Mouse (Mus musculus) midbrain, embryonic 11.5 days (tissue): ENCODE results near the gene Emc9. TPM values are rescaled to one million over a fixed set of nuclear protein-coding genes. Genes with fewer than 3 reads are reported as not detected.

Source experiments
- ATAC-seq: fragments of 200-750 bp; cut with Nextera tagmentation; 2 replicates; pipeline ENCODE4 v1.8.0; 2017; ENCODE audit warnings: moderate TSS enrichment, moderate library complexity; ENCODE audit not compliant: low FRiP score
- DNase-seq: peaks from one replicate; pipeline ENCODE4 v3.0.0; 2015; ENCODE audit warnings: low spot score; ENCODE audit errors: missing footprints
- H3K27ac ChIP-seq: fragments of 300-500 bp; sonication (generic); 2 replicates; pipeline ENCODE4 v1.5.1; 2014; ENCODE audit warnings: low read depth, low read length
- H3K27me3 ChIP-seq: fragments of 300-500 bp; sonication (generic); 2 replicates; pipeline ENCODE4 v1.6.1; 2014; ENCODE audit warnings: mild to moderate bottlenecking, low read length, moderate library complexity, mixed read lengths; ENCODE audit not compliant: control insufficient read depth, insufficient read depth
- H3K36me3 ChIP-seq: fragments of 300-500 bp; sonication (generic); 2 replicates; pipeline ENCODE4 v1.6.1; 2014; ENCODE audit warnings: mild to moderate bottlenecking, low read length, moderate library complexity, mixed read lengths; ENCODE audit not compliant: control insufficient read depth, insufficient read depth
- H3K4me1 ChIP-seq: fragments of 300-500 bp; sonication (generic); 2 replicates; pipeline ENCODE4 v1.6.1; 2014; ENCODE audit warnings: low read length; ENCODE audit not compliant: control insufficient read depth, insufficient read depth
- H3K4me2 ChIP-seq: fragments of 300-500 bp; sonication (generic); 2 replicates; pipeline ENCODE4 v1.6.1; 2014; ENCODE audit warnings: mild to moderate bottlenecking, moderate library complexity
- H3K4me3 ChIP-seq: fragments of 300-500 bp; sonication (generic); 2 replicates; pipeline ENCODE4 v1.5.1; 2014; ENCODE audit warnings: low read depth, low read length
- H3K9ac ChIP-seq: fragments of 300-500 bp; sonication (generic); 2 replicates; pipeline ENCODE4 v1.6.1; 2014; ENCODE audit warnings: low read length
- H3K9me3 ChIP-seq: fragments of 300-500 bp; sonication (generic); 2 replicates; pipeline ENCODE4 v1.6.1; 2016; ENCODE audit warnings: low read length; ENCODE audit not compliant: control insufficient read depth
- WGBS: fragments of 180-500 bp; shearing (Covaris S2); extraction: QIAGEN DNeasy Blood & Tissue Kit; methylation state at CpG from one replicate; pipeline ENCODE4 v1.1.7; 2014; 5-methylcytosine and 5-hydroxymethylcytosine counted together
- polyA plus RNA-seq: library from polyadenylated mRNA; unstranded; fragments of >200 nt; fragmentation: Nextera tagmentation; extraction: Ambion mirVana; gene quantifications from 2 replicates; pipeline ENCODE4 v1.2.1, GENCODE M21; 2014

Gene Emc9
- polyA plus RNA-seq, 1 experiment from 2014 or later: 8.4 TPM

- 8% methylated on average over 16 of the region's 16 CpGs for WGBS
- Histone ChIP-seq H3K9me3 (no peaks in the 10 kb centered on the region), H3K27ac (no peak overlapping the region), H3K4me1 (peaks cover 15% of the 10 kb centered on the region), H3K4me3 (peak overlapping the region; percentile 91), H3K4me2 (peak overlapping the region; percentile 97), H3K36me3 (peaks cover 19% of the 10 kb centered on the region), H3K27me3 (no peaks in the 10 kb centered on the region), H3K9ac (peak overlapping the region; percentile 85)
- no peak for DNase-seq
- no peak for ATAC-seq
These were observed 7.1 kb upstream of the Emc9 start for GRCm38 (mm10) chr14:55592226-55592625.

- H3K4me3 ChIP-seq: peak within 1 kb of the TSS; percentile 91
- H3K9me3 ChIP-seq: no peaks in the 10 kb centered on the region
- H3K27me3 ChIP-seq: no peaks in the 10 kb centered on the region
- H3K36me3 ChIP-seq: peaks cover 17% of the 10 kb centered on the region
- peak; percentile 98 for DNase-seq
- H3K9ac ChIP-seq: peak within 1 kb of the TSS; percentile 85
- peaks cover 15% of the 10 kb centered on the region for H3K4me1 ChIP-seq
- peak within 1 kb of the TSS; percentile 97 for H3K4me2 ChIP-seq
- ATAC-seq: peak; percentile 86
- WGBS: under 1% methylated on average over 33 of the region's 33 CpGs
- peak within 1 kb of the TSS; percentile 85 for H3K27ac ChIP-seq
These were observed 6.3 kb upstream of the Emc9 start, which contains the start of gene Rnf31 for GRCm38 (mm10) chr14:55591331-55591891. TSS of gene Rnf31 (plus strand) at chr14:55591708.

DNA sequence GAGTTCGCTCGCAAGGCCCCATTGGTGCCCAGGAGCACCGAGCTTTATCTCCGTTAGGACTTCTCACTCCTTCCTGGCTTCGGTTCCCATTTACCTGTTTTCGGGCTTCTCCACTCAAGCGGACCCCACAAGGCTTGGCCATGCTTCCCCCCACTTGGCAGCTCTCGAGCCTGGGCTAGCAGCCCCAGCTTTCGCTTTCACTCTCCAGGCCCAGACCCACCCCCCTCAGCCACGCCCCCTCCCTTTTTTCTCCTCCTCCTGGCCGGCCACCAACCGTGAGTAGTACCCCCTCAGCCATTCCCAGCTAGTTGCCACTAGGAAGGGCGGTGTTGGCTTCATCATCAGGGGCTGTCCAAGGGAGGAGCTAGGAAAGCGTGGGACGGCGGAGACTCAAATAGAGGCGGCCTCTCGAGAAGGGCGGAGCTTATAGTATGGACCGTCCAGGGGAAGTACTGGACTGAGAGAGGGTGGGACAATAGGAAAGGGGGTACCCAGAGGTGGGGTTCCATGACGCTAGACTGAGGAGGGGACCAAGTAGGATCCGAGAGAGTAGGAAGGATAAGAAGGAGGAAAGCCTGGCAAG lies 5.7 kb upstream of the Emc9 start, which contains the start of gene Psme2:
Gene Psme2 (minus strand): TSS at position 366 of the 583 bp plus-strand sequence.
- Histone ChIP-seq H3K36me3 (peaks cover 12% of the 10 kb centered on the region), H3K27ac (peak within 1 kb of the TSS; percentile 85), H3K4me2 (peak within 1 kb of the TSS; percentile 97), H3K27me3 (no peaks in the 10 kb centered on the region), H3K4me1 (peaks cover 15% of the 10 kb centered on the region), H3K9me3 (no peaks in the 10 kb centered on the region), H3K4me3 (peak within 1 kb of the TSS; percentile 91), H3K9ac (peak within 1 kb of the TSS; percentile 85)
- WGBS: under 1% methylated on average over 22 of the region's 22 CpGs
- DNase-seq (peak; percentile 98), ATAC-seq (peak; percentile 96)

- DNase-seq (no peak), ATAC-seq (no peak)
- peak overlapping the region; percentile 97 for H3K4me2 ChIP-seq
- WGBS: 89% methylated on average over 11 of the region's 11 CpGs
- H3K4me1 ChIP-seq: peaks cover 15% of the 10 kb centered on the region
- no peaks in the 10 kb centered on the region for H3K9me3 ChIP-seq
- H3K4me3 ChIP-seq: peak overlapping the region; percentile 91
- H3K36me3 ChIP-seq: peaks cover 6% of the 10 kb centered on the region
- H3K27ac ChIP-seq: no peak overlapping the region
- H3K27me3 ChIP-seq: no peaks in the 10 kb centered on the region
- peak overlapping the region; percentile 85 for H3K9ac ChIP-seq
These were observed 4.8 kb upstream of the Emc9 start for GRCm38 (mm10) chr14:55589771-55590448.

GRCm38 (mm10) chr14:55589271-55589670 lies 4.2 kb upstream of the Emc9 start:
- no peak for ATAC-seq
- H3K36me3 ChIP-seq: peaks cover 5% of the 10 kb centered on the region; the same call in 1 of the 2 replicates
- no peaks in the 10 kb centered on the region for H3K9me3 ChIP-seq
- H3K27ac ChIP-seq: no peak overlapping the region
- H3K4me3 ChIP-seq: no peak overlapping the region
- 92% methylated on average over 5 of the region's 5 CpGs for WGBS
- H3K9ac ChIP-seq: no peak overlapping the region
- no peaks in the 10 kb centered on the region for H3K27me3 ChIP-seq
- peaks cover 17% of the 10 kb centered on the region for H3K4me1 ChIP-seq
- H3K4me2 ChIP-seq: no peak overlapping the region
- peak; percentile 26 for DNase-seq

DNA sequence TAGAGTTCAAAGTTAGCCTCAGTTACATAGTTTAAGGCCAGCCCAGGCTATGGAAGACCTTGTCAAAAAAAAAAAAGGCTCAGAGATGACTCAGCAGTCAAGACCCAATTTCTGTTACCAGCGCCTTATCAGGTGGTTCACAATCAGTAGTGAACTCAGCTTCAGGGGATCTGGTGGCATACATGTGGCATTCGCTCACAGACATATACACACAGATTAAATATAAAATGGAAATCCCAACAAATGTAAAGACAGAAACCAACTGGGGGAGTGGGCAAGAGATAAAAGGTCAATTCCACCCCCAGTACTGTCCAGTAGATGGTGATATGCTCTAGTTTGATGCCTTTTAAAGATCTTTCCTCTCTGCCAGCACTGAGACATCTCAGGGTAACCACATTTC lies 1.0 kb upstream of the Emc9 start:
- ATAC-seq (no peak), DNase-seq (no peak)
- H3K27me3 ChIP-seq: no peaks in the 10 kb centered on the region
- H3K36me3 ChIP-seq: peaks cover 5% of the 10 kb centered on the region; the same call in 1 of the 2 replicates
- no peaks in the 10 kb centered on the region for H3K9me3 ChIP-seq
- no peak overlapping the region for H3K9ac ChIP-seq
- 98% methylated on average over 2 of the region's 2 CpGs for WGBS
- no peak overlapping the region for H3K4me2 ChIP-seq
- H3K4me3 ChIP-seq: no peak overlapping the region
- H3K4me1 ChIP-seq: peaks cover 7% of the 10 kb centered on the region
- H3K27ac ChIP-seq: no peak overlapping the region

DNA sequence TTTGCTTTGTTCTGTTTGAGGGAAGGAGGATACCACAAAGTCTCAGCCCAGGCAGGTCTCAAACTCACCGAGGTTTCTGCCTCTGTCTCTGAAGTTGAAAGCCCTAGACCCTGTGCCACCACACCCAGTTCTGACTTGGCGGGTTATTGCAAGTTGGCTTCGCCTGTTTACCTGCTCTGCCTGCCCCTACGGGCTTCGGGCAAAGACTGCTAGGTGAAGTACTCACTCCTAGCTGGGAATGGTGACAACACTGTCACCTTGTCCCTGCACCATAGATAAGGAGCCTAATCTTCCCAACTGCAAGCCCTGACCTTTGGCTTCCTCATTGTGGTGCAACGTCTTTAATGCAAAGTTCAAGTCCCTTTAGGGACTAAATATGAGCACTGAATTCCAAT lies 461 bp upstream of the Emc9 start:
- Histone ChIP-seq H3K36me3 (peaks cover 9% of the 10 kb centered on the region; the same call in 1 of the 2 replicates), H3K4me2 (no peak overlapping the region; the same call in 1 of the 2 replicates)
- 65% methylated on average over 6 of the region's 6 CpGs for WGBS

DNA sequence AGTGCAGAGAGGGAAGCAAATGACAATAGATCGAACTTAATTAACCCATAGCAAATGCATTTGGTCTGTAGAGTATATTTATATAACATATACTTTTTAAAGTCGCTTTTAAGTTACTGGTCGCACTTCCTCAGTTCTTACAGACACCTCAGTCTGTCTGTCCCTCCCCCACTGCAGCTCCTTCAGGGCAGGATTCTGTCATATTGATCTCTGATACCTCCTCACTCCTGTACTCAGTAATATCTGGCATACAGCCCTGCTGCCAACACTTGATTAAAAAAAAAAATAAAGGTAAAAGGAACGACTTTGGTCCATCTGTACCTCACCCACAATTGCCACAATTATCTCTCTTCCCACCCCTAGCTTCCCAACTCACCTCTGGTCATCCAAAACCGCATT lies 800 bp downstream of the Emc9 start:
- no peaks in the 10 kb centered on the region for H3K9me3 ChIP-seq
- peaks cover 2% of the 10 kb centered on the region for H3K4me1 ChIP-seq
- peak overlapping the region; percentile 60 for H3K4me2 ChIP-seq
- WGBS: 31% methylated on average over 5 of the region's 5 CpGs
- no peaks in the 10 kb centered on the region for H3K27me3 ChIP-seq
- H3K4me3 ChIP-seq: peak overlapping the region; percentile 43
- H3K9ac ChIP-seq: peak overlapping the region; percentile 65
- DNase-seq (no peak), ATAC-seq (no peak)
- peaks cover 9% of the 10 kb centered on the region; the same call in 1 of the 2 replicates for H3K36me3 ChIP-seq
- no peak overlapping the region for H3K27ac ChIP-seq

More for the DNA sequence above, 461 bp upstream of the Emc9 start:
- Histone ChIP-seq H3K9me3 (no peaks in the 10 kb centered on the region), H3K27me3 (no peaks in the 10 kb centered on the region), H3K4me1 (peaks cover 7% of the 10 kb centered on the region), H3K4me3 (no peak overlapping the region), H3K27ac (no peak overlapping the region), H3K9ac (no peak overlapping the region)
- DNase-seq: no peak
- ATAC-seq: no peak
